Mouse (Mus musculus): ENCODE measurements around the gene Tmem160. TPM values are rescaled to one million over a fixed set of nuclear protein-coding genes. Genes with fewer than 3 reads are reported as not detected.

Tmem160 gene
- polyA plus RNA-seq, 1 experiment, result 228 TPM

GRCm38 (mm10) chr7:16504573-16505225 lies 52.1 kb downstream of the Tmem160 start:
- Histone ChIP-seq H3K4me3 (ENCODE audit: control insufficient read depth, insufficient read depth, low read length) (no peak overlapping the region), H3K36me3 (ENCODE audit: control insufficient read depth, insufficient read depth, low read length) (no peaks in the 10 kb centered on the region)
- DNase-seq, result no peak

More at GRCm38 (mm10) chr7:16504573-16505225, 52.1 kb downstream of the Tmem160 start:
- Histone ChIP-seq H3K4me1 (replicated peaks; ENCODE audit: control insufficient read depth, insufficient read depth, low read length) (no peaks in the 10 kb centered on the region), H3K27ac (ENCODE audit: control insufficient read depth, insufficient read depth, low read length) (no peak overlapping the region), H3K27me3 (ENCODE audit: control insufficient read depth, insufficient read depth, low read length) (no peaks in the 10 kb centered on the region)
- WGBS, result 93% methylated on average over 2 of the region's 2 CpGs
- TF ChIP-seq POLR2A (IDR thresholded peaks at IDR 0.05; ENCODE audit: control insufficient read depth, extremely low read depth, insufficient read depth, low read length, poor library complexity), result no peak
- TF ChIP-seq CTCF (IDR thresholded peaks at IDR 0.05; ENCODE audit: borderline replicate concordance, control insufficient read depth, extremely low read depth, insufficient read depth, low read length, poor library complexity), result no peak

Other genes starting within 250 kb of the Tmem160 start
- 72.3 and 86.9 TPM in 2 replicates for gene Dhx34, start 230.7 kb upstream of the Tmem160 start, polyA plus RNA-seq (2012; rRNA removed)
- gene C5ar2, start 208.6 kb upstream of the Tmem160 start, polyA plus RNA-seq (2012; rRNA removed), result 0.26 and 0.46 TPM in 2 replicates
- 3.2 and 4.1 TPM in 2 replicates for gene C5ar1, start 193.2 kb upstream of the Tmem160 start, polyA plus RNA-seq (2012; rRNA removed)
- 44.7 and 62.2 TPM in 2 replicates for gene Inafm1, start 179.2 kb upstream of the Tmem160 start, polyA plus RNA-seq (2012; rRNA removed)
- gene Ccdc9, start 166.0 kb upstream of the Tmem160 start, polyA plus RNA-seq (2012; rRNA removed), result 39.4 and 43.0 TPM in 2 replicates
- gene Bbc3, start 144.4 kb upstream of the Tmem160 start, polyA plus RNA-seq (2012; rRNA removed), result 49.8 and 84.9 TPM in 2 replicates
- 61.0 and 66.8 TPM in 2 replicates for gene Sae1, start 65.0 kb upstream of the Tmem160 start, polyA plus RNA-seq (2012; rRNA removed)
- 81.3 and 100 TPM in 2 replicates for gene Zc3h4, start 51.9 kb upstream of the Tmem160 start, polyA plus RNA-seq (2012; rRNA removed)
- gene Npas1, start 24.9 kb downstream of the Tmem160 start, polyA plus RNA-seq (2012; rRNA removed), result 0.17 and 0.28 TPM in 2 replicates
- 13.4 and 14.4 TPM in 2 replicates for gene Arhgap35, start 162.2 kb downstream of the Tmem160 start, polyA plus RNA-seq (2012; rRNA removed)
- 0.75 and 0.84 TPM in 2 replicates for gene Ceacam15, start 222.9 kb downstream of the Tmem160 start, polyA plus RNA-seq (2012; rRNA removed)

Data from thymus, adult 2 months (tissue).